Mouse (Mus musculus): Measurements from ENCODE around the gene 4930558K02Rik. TPM values are rescaled to one million over a fixed set of nuclear protein-coding genes. Genes with fewer than 3 reads are reported as not detected.

4930558K02Rik gene
- total and polyA plus RNA-seq, 2 experiments from 2014 or later, result not detected

- no peaks in the 10 kb centered on the region for H3K9me3 ChIP-seq (replicated peaks; ENCODE audit: control insufficient read depth, low read length)
- H3K9ac ChIP-seq (replicated peaks; ENCODE audit: low read depth, low read length), result no peak overlapping the region
- no peaks in the 10 kb centered on the region for H3K27me3 ChIP-seq (ENCODE audit: control insufficient read depth, insufficient read depth, low read length)
- TF ChIP-seq CTCF (IDR thresholded peaks at IDR 0.05; ENCODE audit: low read depth) (no peak), EP300 (IDR thresholded peaks at IDR 0.05; ENCODE audit: low read depth) (no peak)
- H3K4me3 ChIP-seq (ENCODE audit: low read depth, low read length), result no peak overlapping the region
- WGBS, result 49% methylated on average over 4 of the region's 4 CpGs
- no peak for ATAC-seq (ENCODE audit: insufficient read depth, low read depth)
- H3K36me3 ChIP-seq (replicated peaks; ENCODE audit: control insufficient read depth, insufficient read depth, low read length), result no peaks in the 10 kb centered on the region
- H3K4me1 ChIP-seq (ENCODE audit: control insufficient read depth, insufficient read depth), result peaks cover 1% of the 10 kb centered on the region
- no peak overlapping the region for H3K4me2 ChIP-seq (ENCODE audit: low read depth, low read length)
- no peak overlapping the region for H3K27ac ChIP-seq (ENCODE audit: low read depth)
- no peak for DNase-seq (ENCODE audit: low spot score)
These were observed 19.3 kb upstream of the 4930558K02Rik start for GRCm38 (mm10) chr1:161998781-161999180.

GRCm38 (mm10) chr1:161992389-161992788 lies 13.0 kb upstream of the 4930558K02Rik start:
- WGBS, result 73% methylated on average over 7 of the region's 7 CpGs
- TF ChIP-seq CTCF (IDR thresholded peaks at IDR 0.05; ENCODE audit: low read depth) (no peak), EP300 (IDR thresholded peaks at IDR 0.05; ENCODE audit: low read depth) (no peak)
- Histone ChIP-seq H3K9me3 (replicated peaks; ENCODE audit: control insufficient read depth, low read length) (no peaks in the 10 kb centered on the region), H3K27ac (ENCODE audit: low read depth) (no peak overlapping the region), H3K4me1 (ENCODE audit: control insufficient read depth, insufficient read depth) (no peaks in the 10 kb centered on the region), H3K27me3 (ENCODE audit: control insufficient read depth, insufficient read depth, low read length) (no peaks in the 10 kb centered on the region), H3K36me3 (replicated peaks; ENCODE audit: control insufficient read depth, insufficient read depth, low read length) (no peaks in the 10 kb centered on the region), H3K9ac (replicated peaks; ENCODE audit: low read depth, low read length) (no peak overlapping the region), H3K4me2 (ENCODE audit: low read depth, low read length) (no peak overlapping the region), H3K4me3 (ENCODE audit: low read depth, low read length) (no peak overlapping the region)
- ATAC-seq (ENCODE audit: insufficient read depth, low read depth) (no peak), DNase-seq (ENCODE audit: low spot score) (no peak)

GRCm38 (mm10) chr1:161991846-161992245 lies 12.4 kb upstream of the 4930558K02Rik start:
- Histone ChIP-seq H3K27me3 (ENCODE audit: control insufficient read depth, insufficient read depth, low read length) (no peaks in the 10 kb centered on the region), H3K4me3 (ENCODE audit: low read depth, low read length) (no peak overlapping the region), H3K4me1 (ENCODE audit: control insufficient read depth, insufficient read depth) (no peaks in the 10 kb centered on the region), H3K27ac (ENCODE audit: low read depth) (no peak overlapping the region), H3K9me3 (replicated peaks; ENCODE audit: control insufficient read depth, low read length) (no peaks in the 10 kb centered on the region), H3K9ac (replicated peaks; ENCODE audit: low read depth, low read length) (no peak overlapping the region), H3K36me3 (replicated peaks; ENCODE audit: control insufficient read depth, insufficient read depth, low read length) (no peaks in the 10 kb centered on the region), H3K4me2 (ENCODE audit: low read depth, low read length) (no peak overlapping the region)
- DNase-seq (ENCODE audit: low spot score), result no peak
- no peak for ATAC-seq (ENCODE audit: insufficient read depth, low read depth)
- 89% methylated on average over 11 of the region's 11 CpGs for WGBS
- TF ChIP-seq CTCF (IDR thresholded peaks at IDR 0.05; ENCODE audit: low read depth), result no peak
- no peak for TF ChIP-seq EP300 (IDR thresholded peaks at IDR 0.05; ENCODE audit: low read depth)

- Histone ChIP-seq H3K36me3 (replicated peaks; ENCODE audit: control insufficient read depth, insufficient read depth, low read length) (no peaks in the 10 kb centered on the region), H3K9me3 (replicated peaks; ENCODE audit: control insufficient read depth, low read length) (no peaks in the 10 kb centered on the region), H3K27me3 (ENCODE audit: control insufficient read depth, insufficient read depth, low read length) (no peaks in the 10 kb centered on the region), H3K9ac (replicated peaks; ENCODE audit: low read depth, low read length) (no peak overlapping the region), H3K4me2 (ENCODE audit: low read depth, low read length) (no peak overlapping the region), H3K4me1 (ENCODE audit: control insufficient read depth, insufficient read depth) (no peaks in the 10 kb centered on the region), H3K4me3 (ENCODE audit: low read depth, low read length) (no peak overlapping the region), H3K27ac (ENCODE audit: low read depth) (no peak overlapping the region)
- DNase-seq (ENCODE audit: low spot score), result no peak
- TF ChIP-seq EP300 (IDR thresholded peaks at IDR 0.05; ENCODE audit: low read depth), result no peak
- TF ChIP-seq CTCF (IDR thresholded peaks at IDR 0.05; ENCODE audit: low read depth), result no peak
- 78% methylated on average over 10 of the region's 10 CpGs for WGBS
- ATAC-seq (ENCODE audit: insufficient read depth, low read depth), result no peak
These were observed 11.5 kb upstream of the 4930558K02Rik start for GRCm38 (mm10) chr1:161990684-161991578.

GRCm38 (mm10) chr1:161983979-161984566 lies 4.6 kb upstream of the 4930558K02Rik start:
- H3K9me3 ChIP-seq (replicated peaks; ENCODE audit: control insufficient read depth, low read length), result no peaks in the 10 kb centered on the region
- no peak overlapping the region for H3K27ac ChIP-seq (ENCODE audit: low read depth)
- H3K4me3 ChIP-seq (ENCODE audit: low read depth, low read length), result no peak overlapping the region
- no peak overlapping the region for H3K4me2 ChIP-seq (ENCODE audit: low read depth, low read length)
- 43% methylated on average over 4 of the region's 4 CpGs for WGBS
- no peaks in the 10 kb centered on the region for H3K4me1 ChIP-seq (ENCODE audit: control insufficient read depth, insufficient read depth)
- DNase-seq (ENCODE audit: low spot score) (no peak), ATAC-seq (ENCODE audit: insufficient read depth, low read depth) (no peak; the same call in 1 of the 2 replicates)
- no peaks in the 10 kb centered on the region for H3K36me3 ChIP-seq (replicated peaks; ENCODE audit: control insufficient read depth, insufficient read depth, low read length)
- TF ChIP-seq EP300 (IDR thresholded peaks at IDR 0.05; ENCODE audit: low read depth) (no peak), CTCF (IDR thresholded peaks at IDR 0.05; ENCODE audit: low read depth) (no peak)
- H3K27me3 ChIP-seq (ENCODE audit: control insufficient read depth, insufficient read depth, low read length), result no peaks in the 10 kb centered on the region
- H3K9ac ChIP-seq (replicated peaks; ENCODE audit: low read depth, low read length), result no peak overlapping the region

Data from heart, postnatal 0 days (tissue).